Mouse (Mus musculus) gastrocnemius, postnatal 4 days (tissue): ENCODE measurements around the gene Lingo3. TPM values are rescaled to one million over a fixed set of nuclear protein-coding genes. Genes with fewer than 3 reads are reported as not detected.
"Not testable (repeated sequence)": the region's sequence is repeated elsewhere in the genome, so short reads cannot be mapped to it uniquely, and the experiment has no call there.

Source experiments
- DNase-seq, 2 experiments: peaks; one replicate each; pipeline ENCODE4 v3.0.0; 2021 to 2022; ENCODE audit warnings: low spot score in 2 of 2, mixed read lengths in 2 of 2
- total RNA-seq, 2 experiments: library from RNA; stranded (reverse); gene quantifications; 2 replicates each; pipeline ENCODE4 v1.2.3; 2021

The Lingo3 gene
- total RNA-seq, 2 experiments from 2014 or later, result 21.5 to 22.1 TPM

DNA sequence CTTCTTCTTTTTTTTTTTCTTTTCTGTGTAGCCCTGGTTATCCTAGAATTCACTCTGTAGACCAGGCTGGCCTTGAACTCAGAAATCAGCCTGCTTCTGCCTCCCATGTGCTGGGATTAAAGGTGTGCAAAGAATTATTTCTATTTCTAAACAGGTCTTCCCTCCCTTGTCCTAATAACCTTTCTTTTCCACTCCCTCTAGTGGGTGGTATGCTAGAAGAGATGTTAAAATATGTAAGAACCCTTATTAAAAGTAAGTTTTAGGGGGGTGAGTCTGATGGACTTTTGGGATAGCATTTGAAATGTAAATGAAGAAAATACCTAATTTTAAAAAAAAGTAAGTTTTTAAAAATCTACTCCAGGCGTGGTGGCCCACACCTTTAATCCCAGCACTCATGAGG, 20.5 kb downstream of the Lingo3 start:
- DNase-seq, result no peak

DNA sequence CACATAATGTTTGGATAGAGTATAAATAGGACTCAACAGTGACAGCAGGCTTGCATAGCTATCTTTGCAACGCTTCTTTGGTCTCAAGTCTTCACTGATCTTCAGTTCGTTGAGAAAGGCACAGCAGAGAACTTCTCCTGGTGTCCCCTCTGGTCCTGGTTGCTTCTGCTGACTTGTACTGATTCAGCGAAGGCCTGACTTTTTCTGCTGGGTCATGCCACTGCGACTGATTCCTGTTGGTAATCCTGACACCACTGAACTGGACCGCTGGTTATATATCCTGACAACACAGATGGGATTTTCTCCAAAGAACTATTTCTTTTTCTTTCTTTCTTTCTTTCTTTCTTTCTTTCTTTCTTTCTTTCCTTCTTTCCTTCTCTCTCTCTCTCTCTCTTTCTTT, 21.3 kb downstream of the Lingo3 start:
- no peak for DNase-seq

DNA sequence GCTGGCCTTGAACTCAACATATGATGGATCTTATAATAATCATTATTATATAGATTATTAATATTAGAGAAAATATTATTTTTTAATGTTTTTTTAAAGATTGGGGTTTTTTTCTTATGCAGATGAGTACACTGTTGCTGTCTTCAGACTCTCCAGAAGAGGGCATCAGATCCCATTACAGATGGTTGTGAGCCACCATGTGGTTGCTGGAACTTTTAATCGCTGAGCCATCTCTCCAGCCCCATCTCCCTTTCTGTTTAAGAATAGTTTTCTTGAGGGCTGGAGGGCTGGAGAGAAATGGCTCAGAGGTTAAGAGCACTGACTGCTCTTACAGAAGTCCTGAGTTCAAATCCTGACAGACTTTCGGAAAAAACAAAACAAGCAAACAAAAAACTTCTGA, 21.8 kb downstream of the Lingo3 start:
- no peak for DNase-seq

DNA sequence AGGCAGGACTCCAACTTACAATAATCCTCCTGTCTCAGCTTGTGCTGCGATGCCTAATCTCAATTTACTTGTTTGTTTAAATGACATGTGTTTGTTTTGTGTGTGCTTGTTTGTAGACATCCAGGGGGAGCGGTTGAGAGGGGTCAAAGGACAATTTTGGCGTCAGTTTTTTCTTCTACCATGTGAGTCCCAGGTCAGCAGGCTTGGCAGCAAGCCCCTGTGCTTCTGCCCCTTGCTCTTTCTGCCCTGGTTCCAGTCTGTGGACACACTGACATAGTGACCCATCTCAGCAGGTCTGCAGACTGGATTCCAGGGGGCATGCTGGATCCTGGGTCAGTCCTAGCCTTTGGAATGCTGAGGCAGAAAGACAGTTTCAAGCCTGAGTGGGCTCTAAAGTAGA, 24.4 kb downstream of the Lingo3 start:
- DNase-seq, result no peak

DNA sequence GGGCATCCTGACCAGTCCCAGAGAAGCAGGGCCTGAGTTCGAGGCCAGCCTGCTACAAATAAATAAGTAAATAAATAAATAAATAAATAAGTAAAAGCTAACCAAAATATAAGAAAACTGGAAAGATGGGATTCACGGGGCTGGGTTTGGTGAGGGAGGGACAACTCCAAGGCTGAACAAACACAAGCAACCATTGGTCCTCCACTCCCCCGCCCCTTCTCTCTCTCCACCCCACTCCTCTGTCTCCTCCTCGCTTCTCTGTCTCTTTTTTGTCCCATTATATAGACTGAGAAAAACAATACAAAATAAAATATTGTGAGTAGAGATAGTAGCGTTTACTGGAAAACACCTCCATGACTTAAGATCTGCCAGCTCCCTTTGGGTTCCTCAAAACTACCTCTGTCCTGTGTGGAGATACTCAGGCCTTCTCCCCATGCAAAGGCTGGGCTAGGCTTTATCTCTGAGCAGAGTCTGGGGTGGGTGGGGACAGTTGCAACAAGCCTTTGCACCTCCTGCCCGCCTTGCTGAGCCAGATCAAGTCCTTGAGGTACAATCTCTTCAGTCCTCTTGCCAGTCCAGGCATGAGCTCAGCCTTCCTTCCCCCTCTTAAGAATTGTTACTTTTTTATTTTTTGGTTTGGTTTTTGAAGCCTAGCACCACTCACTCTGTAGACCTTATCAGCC, 25.1 kb downstream of the Lingo3 start:
- no peak for DNase-seq

DNA sequence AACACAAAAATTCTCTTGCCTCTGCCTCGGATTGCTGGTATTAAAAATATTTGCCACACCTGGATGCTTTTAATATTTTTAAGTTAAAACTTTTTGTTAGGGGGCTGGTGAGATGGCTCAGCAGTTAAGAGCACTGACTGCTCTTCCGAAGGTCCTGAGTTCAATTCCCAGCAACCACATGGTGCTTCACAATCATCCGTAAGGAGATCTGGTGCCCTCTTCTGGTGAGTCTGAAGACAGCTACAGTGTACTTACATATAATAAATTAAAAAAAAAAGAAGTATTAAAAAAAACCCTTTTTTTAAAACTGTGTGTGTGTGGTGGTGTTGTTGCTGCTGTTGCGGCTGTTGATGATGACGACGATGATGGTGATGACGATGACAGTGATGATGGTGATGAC, 25.9 kb downstream of the Lingo3 start:
- DNase-seq, result not testable (repeated sequence)

DNA sequence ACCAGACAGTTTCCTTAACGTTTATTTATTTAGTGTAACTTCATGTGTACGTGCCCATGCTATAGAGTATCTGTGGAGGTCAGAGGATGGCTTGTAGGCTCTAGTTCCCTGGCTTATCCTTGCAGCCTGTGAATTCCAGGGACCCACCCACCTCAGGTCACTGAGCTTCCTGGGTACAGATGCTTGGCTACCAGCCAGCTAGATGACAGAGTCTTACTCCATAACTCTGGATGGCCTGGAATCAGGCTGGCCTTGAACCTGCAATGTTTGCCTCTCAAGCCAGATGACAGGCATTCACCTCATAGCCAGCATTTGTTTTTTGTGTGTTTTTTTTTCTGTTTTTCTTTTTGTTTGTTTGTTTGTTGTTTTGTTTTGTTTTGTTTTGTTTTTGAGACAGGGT, 26.7 kb downstream of the Lingo3 start:
- no peak for DNase-seq

DNA sequence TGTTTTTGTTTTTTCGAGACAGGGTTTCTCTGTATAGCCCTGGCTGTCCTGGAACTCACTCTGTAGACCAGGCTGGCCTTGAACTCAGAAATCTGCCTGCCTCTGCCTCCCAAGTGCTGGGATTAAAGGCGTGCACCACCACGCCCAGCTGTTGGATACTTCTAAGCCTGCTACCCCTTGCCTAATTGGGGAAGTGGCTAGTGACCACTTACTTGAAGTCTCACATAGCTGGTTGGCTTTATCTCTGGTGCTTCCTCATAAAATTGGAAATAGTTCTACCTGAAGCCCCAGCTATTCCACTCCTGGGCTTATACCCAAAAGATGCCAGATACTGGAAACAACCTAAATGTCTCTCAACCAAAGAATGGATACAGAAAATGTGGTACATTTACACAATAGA, 27.5 kb downstream of the Lingo3 start:
- DNase-seq, result not testable (repeated sequence)

DNA sequence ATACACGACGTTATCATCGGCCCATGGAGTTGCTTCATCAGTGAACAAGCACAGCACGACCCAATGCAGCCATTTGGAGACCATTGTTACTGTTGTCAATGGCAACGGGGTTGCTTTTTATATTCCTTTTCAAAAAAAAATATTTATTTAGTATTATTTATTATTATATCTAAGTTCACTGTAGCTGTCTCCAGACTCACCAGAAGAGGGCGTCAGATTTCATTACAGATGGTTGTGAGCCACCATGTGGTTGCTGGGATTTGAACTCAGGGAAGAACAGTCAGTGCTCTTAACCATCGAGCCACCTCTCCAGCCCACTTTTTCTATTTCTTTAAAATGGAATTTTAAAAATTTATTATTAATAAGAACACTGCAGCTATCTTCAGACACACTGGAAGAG, 29.0 kb downstream of the Lingo3 start:
- no peak for DNase-seq

DNA sequence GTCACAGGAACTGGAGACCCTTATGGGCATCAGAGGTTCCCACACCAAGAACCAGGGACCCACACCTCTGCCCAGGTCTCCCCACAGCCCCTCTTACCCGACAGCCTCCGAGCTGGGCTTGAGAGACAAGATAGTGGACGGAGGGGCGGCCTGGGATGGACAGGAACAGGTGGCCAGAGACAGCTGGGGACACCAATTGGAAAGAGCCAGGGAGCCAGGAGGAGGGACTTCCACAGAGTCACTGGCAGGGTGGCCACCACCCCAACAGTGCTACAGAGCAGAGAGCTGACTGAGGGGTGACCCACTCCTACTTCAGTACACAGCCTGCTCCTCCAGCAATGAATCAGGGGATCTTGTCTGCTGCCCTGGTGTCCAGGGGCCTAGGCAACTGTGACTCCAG, 30.5 kb downstream of the Lingo3 start, which contains the start of gene Jsrp1:
Jsrp1 (minus strand) TSS at position 133 of the 400 bp plus-strand sequence.
- DNase-seq, result peak in 1 of 2 experiments; percentile 71

DNA sequence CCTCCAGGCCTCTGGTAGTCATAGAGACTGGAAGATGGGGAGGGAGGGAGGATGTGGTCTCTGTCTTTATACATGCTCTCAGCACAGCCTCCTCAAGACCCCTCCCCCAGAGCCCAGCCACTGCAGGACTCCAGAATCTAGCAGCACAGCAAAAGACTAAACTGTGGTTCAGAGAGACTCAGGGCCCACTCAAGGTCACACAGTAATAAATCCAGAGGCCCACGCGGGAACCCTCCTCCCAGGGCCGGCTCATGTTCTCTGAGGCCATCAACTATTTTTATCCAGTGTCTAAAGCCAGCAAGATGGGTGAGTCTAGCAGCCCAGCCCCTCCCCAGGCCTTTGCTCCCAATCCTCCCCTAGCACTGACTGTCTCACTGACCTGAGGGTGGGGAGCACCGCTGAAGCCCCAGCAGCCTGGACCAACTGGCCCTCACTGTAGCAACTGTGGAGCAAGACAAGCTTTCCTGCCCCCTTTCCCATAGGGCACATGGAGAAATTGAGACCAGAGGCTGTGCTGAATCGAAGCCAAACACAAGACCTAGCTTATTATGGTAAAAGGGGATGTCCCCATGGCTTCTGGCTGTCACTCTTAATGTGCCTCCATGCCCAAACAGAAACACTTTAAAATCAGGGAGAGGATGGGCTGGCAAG, 31.3 kb downstream of the Lingo3 start:
- no peak for DNase-seq

DNA sequence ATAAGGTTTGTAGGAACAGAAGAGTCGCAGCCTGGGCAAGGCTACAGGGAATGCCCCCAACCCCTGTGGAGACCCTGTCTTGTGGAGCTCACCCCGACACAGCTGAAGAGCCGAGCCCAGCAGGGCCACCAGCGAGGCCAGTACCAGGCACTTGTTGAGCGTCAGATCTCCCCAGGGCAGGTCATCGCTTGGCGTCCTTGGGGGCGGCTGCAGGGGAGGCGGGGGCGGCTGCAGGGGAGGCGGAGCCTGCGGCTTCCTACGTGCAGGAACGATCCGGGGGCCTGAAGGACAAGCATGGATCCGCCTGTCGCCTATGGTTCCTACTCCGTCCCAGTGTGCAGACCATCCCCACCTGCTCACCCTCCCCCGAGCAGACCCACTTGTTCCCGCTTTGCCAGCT, 33.8 kb downstream of the Lingo3 start:
- DNase-seq, result no peak

DNA sequence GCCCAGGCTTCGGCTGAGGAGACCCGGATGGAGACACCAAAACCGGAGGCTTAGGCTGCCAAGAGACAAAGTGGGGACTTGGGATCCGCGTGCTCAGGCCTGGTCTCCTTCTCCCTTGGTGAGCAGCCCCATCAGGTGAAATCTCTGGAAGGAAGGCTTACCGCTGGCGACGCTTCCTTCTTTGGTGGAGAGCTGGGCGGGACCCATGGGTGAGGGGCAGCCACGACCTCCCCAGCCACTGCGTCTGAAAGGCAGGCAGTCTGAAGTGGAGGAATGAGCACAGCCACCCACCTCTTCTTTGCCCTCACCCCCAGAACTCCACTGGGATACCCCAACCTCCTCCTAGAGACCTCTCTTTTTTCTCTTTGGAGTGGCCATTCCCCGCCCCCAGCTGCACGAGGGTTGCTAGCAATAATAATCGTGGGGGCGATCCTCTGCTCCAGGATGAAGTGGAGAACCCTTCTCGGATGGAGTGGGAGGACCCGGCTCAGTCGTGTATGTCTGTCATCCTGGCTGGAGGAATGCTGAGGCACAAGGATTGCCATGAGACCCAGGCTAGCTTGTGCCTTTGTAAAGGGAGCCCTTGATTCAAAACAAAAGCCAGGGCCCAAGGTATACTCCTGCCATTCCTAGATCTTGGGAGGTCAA, 34.7 kb downstream of the Lingo3 start:
- DNase-seq, result no peak

DNA sequence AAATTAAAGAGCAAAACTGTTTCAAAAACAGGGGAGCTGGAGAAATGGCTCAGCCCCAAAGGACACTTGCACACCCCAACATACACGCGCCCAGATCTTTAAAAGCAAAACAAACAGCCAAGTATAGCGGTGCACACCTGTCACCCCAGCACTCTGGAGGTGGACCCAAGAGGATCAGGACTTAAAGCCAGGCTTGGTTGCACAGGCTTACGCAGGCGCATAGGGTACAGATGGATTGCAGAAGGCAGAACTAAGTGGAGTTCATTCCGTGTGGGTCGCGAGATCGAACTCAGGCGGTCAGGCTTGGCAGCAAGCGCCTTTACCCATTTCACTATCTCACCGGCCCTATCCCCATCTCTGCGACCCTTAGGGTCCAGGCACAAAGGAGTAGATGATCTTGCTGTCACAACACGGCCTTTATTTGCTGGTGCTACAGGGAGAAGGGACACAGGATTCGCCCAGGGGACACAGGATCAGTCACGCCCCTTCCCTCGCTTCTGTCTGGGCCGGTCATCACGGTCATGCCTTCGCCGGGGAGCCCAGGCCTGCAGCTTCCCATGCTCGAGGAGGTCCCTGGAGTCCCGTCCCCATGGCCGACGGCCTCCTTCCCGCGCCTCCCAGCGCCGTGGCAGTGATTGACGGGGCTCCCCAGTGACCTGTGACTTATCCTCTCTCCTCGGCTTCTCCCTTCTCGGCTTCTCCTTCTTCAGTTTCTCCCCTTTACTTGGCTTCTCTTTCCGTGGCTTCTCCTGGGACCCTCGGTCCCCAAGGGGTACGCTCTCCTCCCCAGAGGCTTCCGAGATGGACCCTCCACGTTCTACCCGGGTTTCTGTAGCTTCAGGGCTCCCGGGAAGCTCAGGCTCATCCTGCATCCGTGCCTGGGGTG, 35.5 kb downstream of the Lingo3 start:
- DNase-seq, result no peak

DNA sequence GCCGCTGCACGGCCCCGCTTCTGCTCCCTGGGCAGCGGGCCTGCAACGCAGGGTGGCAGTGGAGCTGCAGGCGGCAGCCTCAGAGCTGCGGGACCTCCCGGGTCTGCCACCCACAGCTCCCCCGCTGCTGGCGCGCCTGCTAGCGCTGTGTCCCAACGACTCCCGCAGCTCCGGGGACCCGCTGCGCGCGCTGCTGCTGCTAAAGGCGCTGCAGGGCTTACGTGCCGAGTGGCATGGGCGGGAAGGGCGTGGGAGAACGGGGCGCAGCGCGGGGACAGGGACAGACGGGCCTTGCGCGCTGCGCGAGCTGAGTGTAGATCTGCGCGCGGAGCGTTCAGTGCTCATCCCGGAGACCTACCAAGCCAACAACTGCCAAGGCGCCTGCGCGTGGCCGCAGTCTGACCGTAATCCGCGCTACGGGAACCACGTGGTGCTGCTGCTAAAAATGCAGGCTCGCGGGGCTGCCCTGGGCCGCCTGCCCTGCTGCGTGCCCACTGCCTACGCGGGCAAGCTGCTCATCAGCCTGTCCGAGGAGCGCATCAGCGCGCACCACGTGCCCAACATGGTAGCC, 36.7 kb downstream of the Lingo3 start:
- DNase-seq, result peak in 1 of 2 experiments; percentile 69

DNA sequence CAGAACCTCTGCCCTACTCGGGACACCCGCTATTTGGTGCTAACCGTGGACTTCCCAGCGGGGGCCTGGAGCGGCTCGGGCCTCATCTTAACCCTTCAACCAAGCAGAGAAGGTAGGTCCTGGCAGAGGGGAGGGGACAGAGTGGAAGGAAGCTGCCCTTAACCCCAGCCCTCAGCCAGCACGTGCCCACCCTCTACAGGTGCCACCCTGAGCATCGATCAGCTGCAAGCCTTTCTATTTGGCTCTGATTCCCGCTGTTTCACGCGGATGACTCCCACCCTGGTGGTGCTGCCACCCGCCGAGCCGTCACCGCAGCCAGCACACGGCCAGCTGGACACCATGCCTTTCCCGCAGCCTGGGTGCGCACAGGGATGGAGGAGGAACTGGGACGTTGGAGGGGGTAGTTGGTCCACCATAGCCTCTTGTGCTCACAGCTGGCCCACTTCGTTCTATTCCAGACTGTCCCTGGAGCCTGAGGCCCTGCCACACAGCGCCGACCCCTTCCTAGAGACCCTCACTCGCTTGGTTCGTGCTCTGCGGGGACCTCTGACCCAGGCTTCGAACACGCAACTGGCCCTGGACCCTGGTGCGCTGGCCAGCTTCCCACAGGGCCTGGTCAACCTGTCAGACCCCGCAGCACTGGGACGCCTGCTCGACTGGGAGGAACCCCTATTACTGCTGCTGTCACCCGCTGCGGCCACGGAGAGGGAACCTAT, 37.3 kb downstream of the Lingo3 start:
- no peak for DNase-seq

DNA sequence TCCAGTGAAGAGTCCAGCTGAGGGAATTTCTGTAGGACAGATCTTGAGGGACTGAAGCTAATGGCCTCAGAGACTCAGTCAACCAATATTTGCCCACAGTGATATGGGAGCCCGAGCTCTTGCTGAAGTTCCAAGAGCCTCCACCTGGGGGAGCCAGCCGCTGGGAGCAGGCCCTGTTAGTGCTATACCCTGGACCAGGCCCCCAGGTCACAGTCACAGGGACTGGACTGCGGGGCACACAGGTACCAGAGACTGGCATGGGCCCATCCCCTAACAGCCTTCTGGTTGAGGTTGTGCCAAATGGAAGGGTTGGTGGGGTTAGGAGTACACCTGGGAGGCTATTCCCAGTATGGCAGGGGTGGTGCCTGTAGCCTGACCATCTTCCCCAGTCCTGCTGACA, 37.9 kb downstream of the Lingo3 start:
- DNase-seq, result peak; percentile 72 to 82

DNA sequence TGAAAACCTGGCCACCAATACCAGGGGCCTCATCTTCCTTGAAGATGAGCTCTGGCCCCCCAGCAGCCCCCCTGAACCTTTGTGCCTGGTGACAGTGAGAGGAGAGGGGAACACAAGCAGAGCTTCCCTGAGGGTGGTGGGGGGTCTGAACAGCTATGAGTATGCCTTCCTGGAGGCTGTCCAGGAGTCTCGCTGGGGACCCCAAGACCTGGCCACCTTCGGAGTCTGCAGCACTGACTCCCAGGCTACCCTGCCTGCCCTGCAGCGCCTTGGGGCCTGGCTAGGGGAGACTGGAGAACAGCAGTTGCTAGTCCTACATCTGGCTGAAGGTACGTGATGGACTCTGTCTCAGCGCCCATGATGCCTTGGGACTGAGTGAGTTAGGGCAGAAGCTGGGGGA, 38.5 kb downstream of the Lingo3 start:
- DNase-seq, result no peak

DNA sequence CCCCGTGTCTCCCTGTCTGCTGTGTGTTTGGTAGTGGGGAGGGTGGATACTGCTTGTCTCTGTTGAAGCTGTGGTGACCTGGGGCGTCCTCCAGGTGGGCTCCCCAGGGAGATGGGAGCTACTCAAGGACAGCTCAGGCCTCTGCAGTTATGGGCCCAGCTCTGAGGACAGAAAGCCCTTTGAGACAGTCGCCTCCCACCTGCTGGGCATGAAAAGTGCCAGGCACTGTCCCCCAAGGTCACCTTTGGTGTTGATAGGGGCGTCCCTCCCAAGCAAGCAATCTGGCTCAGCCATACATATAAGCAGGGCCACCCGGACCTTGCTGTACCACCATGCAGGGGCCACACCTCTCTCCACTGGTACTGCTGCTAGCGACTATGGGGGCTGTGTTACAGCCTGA, 38.9 kb downstream of the Lingo3 start, which contains the start of gene Amh:
Amh (plus strand) TSS at position 328 of the 400 bp plus-strand sequence.
- no peak for DNase-seq

DNA sequence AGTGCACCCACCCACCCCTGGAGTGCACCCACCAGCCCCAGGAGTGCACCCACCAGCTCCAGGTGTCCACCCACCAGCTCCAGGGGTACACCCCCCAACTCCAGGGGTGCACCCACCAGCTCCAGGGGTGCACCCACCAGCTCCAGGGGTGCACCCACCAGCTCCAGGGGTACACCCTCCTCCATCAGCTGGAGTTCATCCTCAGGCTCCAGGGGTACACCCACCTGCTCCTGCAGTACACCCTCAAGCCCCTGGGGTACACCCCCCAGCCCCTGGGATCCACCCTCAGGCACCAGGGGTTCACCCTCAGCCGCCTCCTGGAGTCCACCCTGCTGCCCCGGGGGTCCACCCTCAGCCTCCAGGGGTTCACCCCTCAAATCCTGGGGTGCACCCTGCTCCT, 39.5 kb downstream of the Lingo3 start:
- no peak for DNase-seq
